Mouse (Mus musculus) hindbrain, postnatal 0 days (tissue): ENCODE measurements around the gene Epb41. TPM values are rescaled to one million over a fixed set of nuclear protein-coding genes. Genes with fewer than 3 reads are reported as not detected.

ENCODE experiments used
- ATAC-seq: fragments of 200-750 bp; cut with Nextera tagmentation; 2 replicates; pipeline ENCODE4 v1.8.0; 2017; ENCODE audit warnings: mild to moderate bottlenecking, moderate TSS enrichment, moderate library complexity
- DNase-seq: peaks from one replicate; pipeline ENCODE4 v3.0.0-alpha.2; 2015; ENCODE audit warnings: low spot score
- H3K27ac ChIP-seq: fragments of 300-500 bp; sonication (generic); 2 replicates; pipeline ENCODE4 v1.5.1; 2014; ENCODE audit warnings: mild to moderate bottlenecking
- H3K27me3 ChIP-seq: fragments of 300-500 bp; sonication (generic); 2 replicates; pipeline ENCODE4 v1.6.1; 2014; ENCODE audit warnings: low read length, mixed read lengths; ENCODE audit not compliant: insufficient read depth
- H3K36me3 ChIP-seq: fragments of 300-500 bp; sonication (generic); 2 replicates; pipeline ENCODE4 v1.6.1; 2014; ENCODE audit warnings: low read length, mixed read lengths; ENCODE audit not compliant: insufficient read depth
- H3K4me1 ChIP-seq: fragments of 300-500 bp; sonication (generic); 2 replicates; pipeline ENCODE4 v1.6.1; 2014; ENCODE audit warnings: antibody characterized with exemption, low read length, mixed read lengths; ENCODE audit not compliant: insufficient read depth
- H3K4me2 ChIP-seq: fragments of 300-500 bp; sonication (generic); 2 replicates; pipeline ENCODE4 v1.6.1; 2014; ENCODE audit warnings: low read depth, mild to moderate bottlenecking, low read length, moderate library complexity, mixed read lengths
- H3K4me3 ChIP-seq: fragments of 300-500 bp; sonication (generic); 2 replicates; pipeline ENCODE4 v1.5.1; 2014; ENCODE audit warnings: low read length
- H3K9ac ChIP-seq: fragments of 300-500 bp; sonication (generic); replicated peaks from 2 replicates; pipeline ENCODE4 v1.6.1; 2014; ENCODE audit warnings: mild to moderate bottlenecking, low read length, moderate library complexity, mixed read lengths
- H3K9me3 ChIP-seq: fragments of 300-500 bp; sonication (generic); 2 replicates; pipeline ENCODE4 v1.6.1; 2016; ENCODE audit warnings: low read length, mixed read lengths
- CTCF ChIP-seq: IDR thresholded peaks from 2 replicates; pipeline ENCODE4 v1.5.1; 2016; ENCODE audit warnings: antibody characterized with exemption, control low read depth, low read depth
- WGBS: fragments of 180-500 bp; shearing (Covaris S2); extraction: QIAGEN DNeasy Blood & Tissue Kit; methylation state at CpG from one replicate; pipeline ENCODE4 v1.1.7; 2014; 5-methylcytosine and 5-hydroxymethylcytosine counted together
- polyA plus RNA-seq: library from polyadenylated mRNA; unstranded; fragments of >200 nt; fragmentation: Nextera tagmentation; extraction: Ambion mirVana; gene quantifications from 2 replicates; pipeline ENCODE4 v1.2.1, GENCODE M21; 2015
- total RNA-seq: library from RNA; depleted of rRNA; stranded (reverse); fragments of >200 nt; gene quantifications from 2 replicates; pipeline ENCODE4 v1.2.3, GENCODE M21; 2014

The Epb41 gene
- total and polyA plus RNA-seq, 2 experiments from 2014 or later: 33.3 to 69.7 TPM

DNA sequence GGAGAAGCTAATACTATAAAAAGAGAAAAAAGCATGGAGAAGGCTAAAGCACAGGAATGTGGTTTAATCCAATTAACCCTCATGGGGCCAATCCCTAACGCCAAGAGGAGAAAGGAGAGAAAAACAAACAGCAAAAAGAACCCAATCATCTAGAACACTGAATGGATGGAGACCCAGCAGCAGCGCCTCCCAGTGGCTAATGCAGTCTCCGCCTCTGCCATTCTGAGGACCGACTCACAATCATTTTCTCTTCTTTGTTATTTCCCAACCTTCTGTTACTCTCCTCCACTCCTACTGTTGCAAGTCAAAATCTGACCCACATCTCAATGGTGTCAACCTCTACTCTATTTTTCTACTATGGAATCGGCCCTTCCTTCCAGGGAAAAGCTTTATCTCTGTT lies 78.1 kb downstream of the Epb41 start:
- H3K9ac ChIP-seq: no peak overlapping the region
- no peaks in the 10 kb centered on the region for H3K27me3 ChIP-seq
- ATAC-seq (no peak), DNase-seq (no peak)
- peaks cover 8% of the 10 kb centered on the region; the same call in 1 of the 2 replicates for H3K36me3 ChIP-seq
- H3K27ac ChIP-seq: no peak overlapping the region
- H3K4me3 ChIP-seq: no peak overlapping the region
- H3K9me3 ChIP-seq: no peaks in the 10 kb centered on the region
- 40% methylated on average over 5 of the region's 5 CpGs for WGBS
- no peak overlapping the region for H3K4me2 ChIP-seq
- TF ChIP-seq CTCF: peak; percentile 56
- H3K4me1 ChIP-seq: no peaks in the 10 kb centered on the region

DNA sequence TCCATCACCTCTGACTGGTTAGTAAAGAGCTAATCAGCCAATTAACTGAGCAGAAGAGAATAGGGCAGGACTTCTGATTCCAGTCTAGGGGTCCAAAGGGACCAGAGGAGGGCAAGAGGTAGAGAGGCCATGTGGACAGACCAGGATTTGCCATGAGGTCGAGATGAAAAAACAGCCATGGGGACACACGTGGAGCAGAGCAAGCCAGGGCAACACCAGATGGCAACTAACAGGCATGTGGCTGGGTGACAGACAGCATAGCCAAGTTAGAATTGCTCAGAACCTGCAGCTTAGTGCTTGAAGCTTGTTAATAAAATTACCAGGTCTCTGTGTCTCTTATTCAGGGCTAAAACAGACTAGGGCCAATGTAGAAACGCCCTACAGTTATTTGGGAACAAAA lies 81.3 kb downstream of the Epb41 start:
- ATAC-seq (no peak), DNase-seq (peak; percentile 37)
- WGBS: 50% methylated on average over 3 of the region's 3 CpGs

GRCm38 (mm10) chr4:131982881-131983538 lies 92.1 kb downstream of the Epb41 start:
- no peak for ATAC-seq
- 9% methylated on average over 4 of the region's 4 CpGs for WGBS
- Histone ChIP-seq H3K9ac (no peak overlapping the region), H3K4me2 (no peak overlapping the region), H3K9me3 (no peaks in the 10 kb centered on the region), H3K4me3 (no peak overlapping the region), H3K27me3 (no peaks in the 10 kb centered on the region), H3K27ac (no peak overlapping the region), H3K4me1 (0 out of 2 replicates have a peak, but pooled peaks cover 4% of the 10 kb centered on the region), H3K36me3 (peaks cover 14% of the 10 kb centered on the region)
- TF ChIP-seq CTCF: no peak
- DNase-seq: peak; percentile 10

More for the DNA sequence above, 81.3 kb downstream of the Epb41 start:
- Histone ChIP-seq H3K27me3 (no peaks in the 10 kb centered on the region), H3K4me3 (no peak overlapping the region), H3K4me2 (no peak overlapping the region), H3K27ac (no peak overlapping the region), H3K9me3 (no peaks in the 10 kb centered on the region), H3K9ac (no peak overlapping the region), H3K4me1 (no peaks in the 10 kb centered on the region), H3K36me3 (peaks cover 9% of the 10 kb centered on the region; the same call in 1 of the 2 replicates)
- no peak for TF ChIP-seq CTCF

DNA sequence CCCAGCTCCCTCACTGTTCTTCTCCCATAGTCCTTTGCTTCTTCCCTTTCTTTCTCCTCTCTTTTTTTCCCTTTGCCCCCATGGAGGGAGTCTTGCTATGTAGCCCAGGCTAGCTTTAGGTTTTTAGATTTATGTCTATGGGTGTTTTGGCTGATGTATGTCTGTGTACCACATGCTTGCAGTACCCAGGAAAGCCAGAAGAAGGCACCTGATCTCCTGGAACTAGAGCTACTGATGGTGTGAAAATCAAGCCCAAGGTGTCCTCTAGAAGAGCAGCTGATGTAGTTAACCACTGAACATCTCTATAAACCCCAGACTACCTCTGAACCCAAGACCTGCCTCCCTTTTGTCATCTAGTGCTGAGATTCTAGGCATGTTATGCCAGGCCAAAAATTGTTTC lies 93.4 kb downstream of the Epb41 start:
- 0 out of 2 replicates have a peak, but pooled peaks cover 4% of the 10 kb centered on the region for H3K4me1 ChIP-seq
- TF ChIP-seq CTCF: peak; percentile 63
- no peak overlapping the region for H3K4me3 ChIP-seq
- no peak overlapping the region for H3K27ac ChIP-seq
- no peak overlapping the region for H3K9ac ChIP-seq
- ATAC-seq (no peak), DNase-seq (peak; percentile 46)
- H3K27me3 ChIP-seq: no peaks in the 10 kb centered on the region
- H3K4me2 ChIP-seq: no peak overlapping the region
- peaks cover 11% of the 10 kb centered on the region for H3K36me3 ChIP-seq
- H3K9me3 ChIP-seq: no peaks in the 10 kb centered on the region

DNA sequence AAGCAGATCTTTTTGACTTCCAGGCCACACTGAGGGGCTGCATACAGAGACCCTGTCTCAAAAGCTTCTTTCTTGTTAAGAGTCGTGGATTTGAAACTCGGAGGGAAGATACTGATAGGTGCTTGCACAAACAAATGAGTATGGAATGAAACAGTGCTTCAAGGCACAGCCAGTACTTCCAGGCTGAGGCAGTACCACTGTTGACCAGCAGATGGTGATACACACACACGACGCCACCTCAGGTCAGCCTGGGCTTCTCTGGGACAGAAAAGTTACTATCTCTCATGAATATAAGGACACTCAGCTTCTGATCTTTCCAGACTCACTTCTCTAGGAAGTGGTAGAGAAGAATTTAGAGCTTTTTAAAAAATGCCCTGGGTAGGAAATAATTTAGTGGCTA lies 97.9 kb downstream of the Epb41 start:
- Histone ChIP-seq H3K27me3 (no peaks in the 10 kb centered on the region), H3K9me3 (no peaks in the 10 kb centered on the region), H3K36me3 (peaks cover 14% of the 10 kb centered on the region), H3K4me3 (no peak overlapping the region), H3K4me2 (no peak overlapping the region), H3K4me1 (no peaks in the 10 kb centered on the region), H3K27ac (no peak overlapping the region), H3K9ac (no peak overlapping the region)
- WGBS: 24% methylated on average over 4 of the region's 4 CpGs
- ATAC-seq: 0 out of 2 replicates have a peak, but pooled peaks have one; percentile 27
- peak; percentile 84 for DNase-seq
- peak; percentile 98 for TF ChIP-seq CTCF

DNA sequence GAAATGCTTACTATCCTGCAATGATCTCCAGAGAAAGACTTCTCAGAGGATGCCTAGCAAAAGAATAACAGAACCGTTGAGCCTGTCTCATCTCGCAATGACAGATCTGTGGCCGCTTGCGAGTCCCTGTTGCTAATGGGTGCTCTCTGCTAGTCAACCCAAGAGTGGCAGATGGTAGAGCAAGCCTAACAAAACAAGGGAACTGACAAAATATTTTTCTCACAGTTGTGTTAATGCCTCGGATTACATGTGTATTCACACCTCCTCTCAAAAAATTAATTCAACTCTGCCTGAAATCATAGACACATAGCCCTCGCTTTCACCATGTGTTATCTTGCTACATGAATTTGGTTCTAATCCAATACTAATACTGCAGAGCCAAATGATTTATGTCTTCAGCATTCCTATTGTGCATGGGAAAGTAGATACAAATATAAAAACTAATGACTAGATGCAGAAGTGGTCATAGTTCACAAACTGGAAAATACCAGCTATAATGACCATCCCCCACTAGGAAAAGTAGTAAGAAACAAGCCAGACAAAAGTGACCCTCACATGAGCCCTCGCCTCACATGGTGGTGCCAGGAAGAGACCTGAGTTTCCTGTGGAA lies 104.8 kb downstream of the Epb41 start:
- no peak for ATAC-seq
- Histone ChIP-seq H3K27me3 (no peaks in the 10 kb centered on the region), H3K27ac (no peak overlapping the region), H3K36me3 (peaks cover 20% of the 10 kb centered on the region), H3K4me1 (no peaks in the 10 kb centered on the region), H3K9ac (no peak overlapping the region), H3K9me3 (no peaks in the 10 kb centered on the region), H3K4me2 (no peak overlapping the region), H3K4me3 (no peak overlapping the region)
- DNase-seq: no peak
- no peak for TF ChIP-seq CTCF
- WGBS: 84% methylated on average over 7 of the region's 7 CpGs

GRCm38 (mm10) chr4:131968873-131969272 lies 106.2 kb downstream of the Epb41 start:
- ATAC-seq (no peak), DNase-seq (peak; percentile 19)
- no peak overlapping the region for H3K9ac ChIP-seq
- H3K27ac ChIP-seq: no peak overlapping the region
- no peaks in the 10 kb centered on the region for H3K4me1 ChIP-seq
- H3K36me3 ChIP-seq: peaks cover 15% of the 10 kb centered on the region
- no peaks in the 10 kb centered on the region for H3K9me3 ChIP-seq
- H3K27me3 ChIP-seq: no peaks in the 10 kb centered on the region
- no peak overlapping the region for H3K4me2 ChIP-seq
- TF ChIP-seq CTCF: peak; percentile 23; the same call in 1 of the 2 replicates
- H3K4me3 ChIP-seq: no peak overlapping the region
- 80% methylated on average over 2 of the region's 2 CpGs for WGBS
